Mouse (Mus musculus): ENCODE measurements around the gene Muc1. TPM values are rescaled to one million over a fixed set of nuclear protein-coding genes. Genes with fewer than 3 reads are reported as not detected.
A peak's percentile ranks its signal among the peaks of the same experiment; 100 is the strongest.

The Muc1 gene
- total and polyA plus RNA-seq, 3 experiments: 0.04 to 1.1 TPM; not detected in 1

DNA sequence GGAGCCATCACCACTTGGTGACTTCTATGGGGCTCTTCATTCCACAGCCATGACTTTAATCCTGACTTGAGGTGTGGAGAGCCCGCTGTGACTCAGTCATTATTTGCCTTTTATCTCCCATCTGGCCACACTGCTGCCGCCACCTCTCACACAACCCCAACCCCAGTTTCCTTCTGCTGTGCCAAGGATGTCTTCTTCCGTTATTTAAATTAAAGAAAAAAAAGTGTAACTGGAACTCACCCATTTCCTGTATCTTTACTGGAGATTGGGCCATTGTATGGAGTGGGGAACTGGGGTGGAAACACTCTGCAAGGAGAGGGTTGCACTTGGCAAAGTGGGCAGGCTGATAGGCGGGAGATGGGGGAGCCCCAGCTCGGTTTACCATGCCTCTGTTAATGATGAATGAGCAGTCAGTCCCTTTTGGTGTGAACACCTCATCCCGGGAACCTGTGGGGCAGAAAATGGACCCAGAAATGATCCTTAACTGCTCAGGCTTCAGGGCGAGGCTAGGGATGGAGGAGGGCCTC is 46.3 kb upstream of the Muc1 start (continued):
- TF ChIP-seq MEF2A (IDR thresholded peaks at IDR 0.05; ENCODE audit: extremely low read depth, insufficient replicate concordance, low read depth, low read length, poor library complexity, severe bottlenecking) (no peak), CTCF (IDR thresholded peaks at IDR 0.05 in 2 of 3, conservative IDR thresholded peaks at IDR 0.05 in 1 of 3; ENCODE audit: control insufficient read depth in 1 of 3, insufficient read depth in 1 of 3, low read depth in 2 of 3, low read length in 3 of 3, poor library complexity in 1 of 3, severe bottlenecking in 1 of 3) (no peak), ZKSCAN1 (IDR thresholded peaks at IDR 0.05; ENCODE audit: low read depth, low read length) (no peak; the same call in 1 of the 2 replicates), JUND (IDR thresholded peaks at IDR 0.05; ENCODE audit: low read depth, low read length) (no peak), RCOR1 (IDR thresholded peaks at IDR 0.05; ENCODE audit: low read depth, low read length) (peak; percentile 45), MAX (IDR thresholded peaks at IDR 0.05; ENCODE audit: low read length) (peak; percentile 60; the same call in 1 of the 2 replicates), GATA1 (IDR thresholded peaks at IDR 0.05; ENCODE audit: low read depth, low read length) (peak; percentile 83), E2F4 (IDR thresholded peaks at IDR 0.05; ENCODE audit: borderline replicate concordance, low read depth, low read length) (no peak), MAFK (IDR thresholded peaks at IDR 0.05; ENCODE audit: borderline replicate concordance, low read depth, low read length) (no peak; the same call in 1 of the 2 replicates), SMC3 (IDR thresholded peaks at IDR 0.05; ENCODE audit: low read depth, low read length) (no peak), ZC3H11A (IDR thresholded peaks at IDR 0.05; ENCODE audit: low read depth, low read length) (no peak), ZMIZ1 (IDR thresholded peaks at IDR 0.05; ENCODE audit: low read depth, low read length) (no peak), ETS1 (IDR thresholded peaks at IDR 0.05; ENCODE audit: low read depth, low read length) (peak; percentile 85), USF1 (IDR thresholded peaks at IDR 0.05; ENCODE audit: low read depth, low read length) (no peak; the same call in 1 of the 2 replicates), MAZ (IDR thresholded peaks at IDR 0.05; ENCODE audit: low read depth, low read length) (no peak; the same call in 1 of the 2 replicates), CHD2 (IDR thresholded peaks at IDR 0.05; ENCODE audit: low read length) (no peak), NELFE (IDR thresholded peaks at IDR 0.05; ENCODE audit: low read depth, low read length) (peak; percentile 73; the same call in 1 of the 2 replicates), ELF1 (IDR thresholded peaks at IDR 0.05; ENCODE audit: low read depth, low read length) (peak; percentile 85), POLR2AphosphoS2 (IDR thresholded peaks at IDR 0.05; ENCODE audit: low read length) (no peak), POLR2A (IDR thresholded peaks at IDR 0.05; ENCODE audit: control insufficient read depth in 1 of 2, insufficient read depth in 1 of 2, low read depth in 1 of 2, low read length in 2 of 2, poor library complexity in 1 of 2) (no peak; a peak in 2 of 4 replicates), EP300 (IDR thresholded peaks at IDR 0.05; ENCODE audit: low read depth in 1 of 2, low read length in 2 of 2) (peak; percentile 76 to 92; a peak in 3 of 4 replicates), UBTF (IDR thresholded peaks at IDR 0.05; ENCODE audit: borderline replicate concordance, insufficient read depth, low read depth, low read length) (no peak)
